Mouse (Mus musculus) T-helper 1 cell (primary cell): ENCODE data around the gene Mcrip2.

Experiments used
- in situ Hi-C: fragments of 300-600 bp; cut with MboI, MseI; formaldehyde crosslinking; loops from one replicate; pipeline ENCODE4 v1.15.1; 2025; ENCODE audit warnings: high pct_unique_total_duplicates

Mcrip2 gene

DNA sequence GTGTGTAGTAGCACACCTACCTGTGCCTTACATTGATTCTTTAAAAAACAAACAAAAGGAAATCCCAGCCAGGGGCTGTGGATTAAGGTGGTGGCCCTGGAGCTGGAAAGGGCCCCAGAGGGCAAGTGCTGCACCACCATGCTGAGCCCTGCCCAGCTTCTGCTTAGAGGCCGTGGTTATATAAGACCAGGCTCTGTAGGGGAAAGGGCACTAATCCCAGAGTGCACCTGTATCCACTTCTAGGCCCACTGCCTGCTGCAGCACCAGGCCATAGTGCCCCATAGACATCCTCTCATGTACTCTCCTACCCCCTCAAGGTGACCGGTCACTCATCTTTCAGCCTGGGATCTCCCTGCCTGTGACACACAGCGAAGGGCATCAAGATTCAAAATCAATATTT lies 2.4 kb downstream of the Mcrip2 start:
- in situ Hi-C loops = no loop called here

DNA sequence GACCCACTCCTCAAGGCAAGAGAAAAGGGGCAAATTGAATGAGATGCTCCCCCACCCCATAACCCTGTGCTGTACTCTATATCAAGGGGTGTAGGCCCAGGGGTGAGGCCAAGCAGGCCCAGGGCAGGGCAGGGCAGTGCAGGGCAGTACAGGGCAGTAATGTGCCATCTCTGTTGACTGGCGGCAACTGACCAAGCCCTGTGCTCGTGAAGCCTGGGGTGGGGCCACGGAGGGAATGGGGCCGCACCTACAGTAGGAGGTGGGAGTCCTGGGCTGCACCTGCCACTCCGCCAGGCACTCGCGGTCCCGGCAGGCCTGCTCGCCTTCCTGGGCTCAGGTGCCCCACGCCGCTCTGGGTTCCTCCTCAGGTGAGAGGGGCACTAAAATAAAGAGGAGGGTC lies 3.3 kb downstream of the Mcrip2 start:
- in situ Hi-C loops = no loop called here

GRCm38 (mm10) chr17:25864311-25864710 lies 4.3 kb downstream of the Mcrip2 start:
- in situ Hi-C loops = no loop called here

DNA sequence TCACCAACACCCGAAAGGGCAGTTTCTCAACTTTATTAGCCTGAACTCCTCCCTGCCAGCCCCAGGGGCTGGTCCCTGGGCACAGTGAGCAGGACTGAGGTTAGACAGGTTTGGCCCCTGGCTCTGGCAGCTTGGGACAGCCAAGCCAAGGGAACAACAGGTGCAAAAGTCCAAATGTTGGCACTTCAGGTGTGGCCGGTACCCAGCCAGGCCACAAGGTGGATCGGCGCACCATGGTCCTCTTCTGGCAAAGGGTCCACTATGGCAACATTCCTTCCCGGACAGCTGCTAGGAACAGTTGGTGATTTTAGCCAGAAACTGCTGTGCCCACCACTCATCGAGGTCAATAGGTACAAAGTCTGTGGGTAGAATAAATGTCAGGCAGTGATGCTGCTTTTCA lies 4.9 kb downstream of the Mcrip2 start:
- in situ Hi-C loops = no loop called here

- in situ Hi-C loops = no loop called here
These were observed 6.6 kb downstream of the Mcrip2 start for GRCm38 (mm10) chr17:25861704-25862612.

- in situ Hi-C loops = no loop called here
These were observed 7.5 kb downstream of the Mcrip2 start, which contains the start of gene Wdr90 for GRCm38 (mm10) chr17:25860832-25861703. Wdr90 (minus strand) TSS chr17:25861501.

GRCm38 (mm10) chr17:25860229-25860628 lies 8.3 kb downstream of the Mcrip2 start:
- in situ Hi-C loops = no loop called here

DNA sequence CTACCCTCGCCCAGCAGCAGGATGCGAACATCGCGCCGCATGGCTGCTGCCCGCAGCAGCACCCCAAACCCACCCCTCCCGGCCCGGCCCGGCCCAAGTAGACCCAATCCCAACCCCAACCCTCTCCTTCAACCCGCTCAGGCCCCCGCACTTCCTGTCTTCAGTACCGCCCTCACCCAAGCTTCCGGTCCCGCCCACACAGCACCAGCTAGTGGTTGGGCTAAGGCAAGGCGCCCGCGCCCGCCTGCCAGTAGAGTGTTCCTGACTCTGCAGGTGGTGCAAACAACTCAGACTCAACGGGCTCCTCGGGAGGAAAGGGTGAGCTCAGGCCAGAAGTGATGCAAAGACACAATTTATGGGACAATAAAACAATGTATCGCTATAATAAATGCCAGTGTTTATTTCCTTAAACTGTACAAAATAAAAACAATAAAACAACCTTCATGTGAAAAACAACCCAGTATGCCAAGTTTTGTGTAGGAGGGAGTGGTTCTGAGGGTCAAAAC lies 24.1 kb downstream of the Mcrip2 start, which contains the start of gene Rhot2:
Gene Rhot2 (minus strand): TSS at position 456 of the 506 bp plus-strand sequence.
- in situ Hi-C loops = no loop called here

DNA sequence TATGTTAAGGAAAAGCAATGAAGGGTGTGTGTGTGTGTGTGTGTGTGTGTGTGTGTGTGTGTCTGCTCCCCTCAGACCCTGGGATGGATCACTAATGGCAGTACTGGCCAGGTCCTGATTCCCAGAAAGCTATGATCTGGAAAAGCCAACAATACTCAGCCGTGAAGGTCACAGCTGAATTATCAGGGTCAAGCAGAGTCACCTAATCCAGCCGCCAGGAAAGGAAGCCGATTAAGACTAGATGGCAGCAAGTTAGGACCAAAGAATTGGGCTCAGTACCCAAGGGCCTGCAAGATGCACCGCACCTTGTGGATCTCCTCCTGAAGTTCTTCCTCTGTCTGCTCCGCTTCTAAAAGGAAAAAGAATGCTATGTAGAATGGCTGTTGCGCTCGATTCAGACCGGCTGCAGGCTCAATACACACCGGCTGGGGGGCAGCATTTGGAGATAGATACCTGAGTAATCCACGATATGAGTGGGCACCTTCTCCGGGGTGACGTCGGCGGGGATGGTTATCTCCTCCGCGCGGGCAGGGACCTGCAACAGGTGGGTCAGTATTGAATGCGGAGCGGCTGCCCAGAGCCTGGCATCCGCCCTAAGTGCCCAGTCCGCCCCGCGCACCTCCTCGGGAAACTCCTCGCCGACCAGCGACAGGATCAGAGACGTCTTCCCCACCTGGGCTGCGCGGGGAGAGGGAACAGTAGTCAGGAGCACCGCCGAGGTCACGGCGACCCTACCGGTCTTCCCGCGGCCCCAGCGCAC lies 24.7 kb downstream of the Mcrip2 start:
- in situ Hi-C loops = no loop called here

GRCm38 (mm10) chr17:25843122-25843521 lies 25.4 kb downstream of the Mcrip2 start:
- in situ Hi-C loops = no loop called here

- in situ Hi-C loops = no loop called here
These were observed 26.1 kb downstream of the Mcrip2 start for GRCm38 (mm10) chr17:25842509-25842908.

- in situ Hi-C loops = no loop called here
These were observed 27.3 kb downstream of the Mcrip2 start, which contains the start of gene Gm20683 for GRCm38 (mm10) chr17:25841117-25841880. Gm20683 (minus strand) TSS chr17:25841763.

GRCm38 (mm10) chr17:25840519-25840918 lies 28.0 kb downstream of the Mcrip2 start:
- in situ Hi-C loops = no loop called here

- in situ Hi-C loops = loop anchor here (10.0 kb wide), 1 partner anchor 825 kb away; the partner anchor contains the start of genes Cramp1l and Ift140
These were observed 28.9 kb downstream of the Mcrip2 start for GRCm38 (mm10) chr17:25839455-25840235.

GRCm38 (mm10) chr17:25838904-25839303 lies 29.7 kb downstream of the Mcrip2 start:
- in situ Hi-C loops = loop anchor here (10.0 kb wide), 1 partner anchor 824 kb away; the partner anchor contains the start of genes Cramp1l and Ift140

DNA sequence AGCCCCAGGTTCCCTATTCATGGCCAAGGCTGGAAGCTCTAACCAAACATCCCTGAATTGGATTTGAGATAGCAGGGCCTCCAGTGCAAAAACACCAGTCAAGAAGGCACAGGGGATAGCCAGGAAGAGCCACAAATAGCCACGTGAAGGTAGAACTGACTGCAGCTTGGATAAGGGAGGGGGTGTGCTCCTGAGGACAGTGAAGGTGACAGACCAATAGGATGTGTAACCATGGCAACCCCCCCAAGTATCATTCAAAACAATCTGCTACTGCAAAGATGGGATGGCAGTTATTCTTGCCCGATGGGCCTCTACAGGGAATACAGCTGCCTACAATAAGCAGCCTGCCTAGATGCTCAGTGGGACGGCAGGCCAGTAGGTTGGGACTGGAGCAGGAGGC lies 31.0 kb downstream of the Mcrip2 start:
- in situ Hi-C loops = loop anchor here (10.0 kb wide), 1 partner anchor 823 kb away; the partner anchor contains the start of genes Cramp1l and Ift140

- in situ Hi-C loops = loop anchor here (10.0 kb wide), 1 partner anchor 822 kb away; the partner anchor contains the start of genes Cramp1l and Ift140
These were observed 31.5 kb downstream of the Mcrip2 start, which contains the start of gene Rhbdl1 for GRCm38 (mm10) chr17:25837076-25837410. Rhbdl1 (minus strand) TSS chr17:25837295.

GRCm38 (mm10) chr17:25836397-25837075 lies 32.0 kb downstream of the Mcrip2 start:
- in situ Hi-C loops = loop anchor here (10.0 kb wide), 1 partner anchor 822 kb away; the partner anchor contains the start of genes Cramp1l and Ift140
